Mouse (Mus musculus) heart, embryonic 11.5 days (tissue): ENCODE results near the gene Sf3a1. TPM values are rescaled to one million over a fixed set of nuclear protein-coding genes. Genes with fewer than 3 reads are reported as not detected.
A peak's percentile ranks its signal among the peaks of the same experiment; 100 is the strongest.

Experiments used
- ATAC-seq: fragments of 200-750 bp; cut with Nextera tagmentation; replicated peaks from 2 replicates; pipeline ENCODE4 v1.8.0; 2017; ENCODE audit warnings: moderate library complexity; ENCODE audit not compliant: insufficient number of reproducible peaks, low FRiP score, low TSS enrichment
- H3K27ac ChIP-seq: fragments of 300-500 bp; sonication (generic); 2 replicates; pipeline ENCODE4 v1.5.1; 2014; ENCODE audit warnings: mild to moderate bottlenecking, low read depth, low read length
- H3K27me3 ChIP-seq: fragments of 300-500 bp; sonication (generic); 2 replicates; pipeline ENCODE4 v1.6.1; 2014; ENCODE audit warnings: mild to moderate bottlenecking, low read length, mixed read lengths; ENCODE audit not compliant: control insufficient read depth, insufficient read depth
- H3K36me3 ChIP-seq: fragments of 300-500 bp; sonication (generic); 2 replicates; pipeline ENCODE4 v1.6.1; 2014; ENCODE audit warnings: mild to moderate bottlenecking, low read length, moderate library complexity, mixed read lengths; ENCODE audit not compliant: control insufficient read depth, insufficient read depth
- H3K4me1 ChIP-seq: fragments of 300-500 bp; sonication (generic); 2 replicates; pipeline ENCODE4 v1.6.1; 2014; ENCODE audit warnings: low read length; ENCODE audit not compliant: control insufficient read depth, insufficient read depth
- H3K4me2 ChIP-seq: fragments of 300-500 bp; sonication (generic); 2 replicates; pipeline ENCODE4 v1.6.1; 2014; ENCODE audit warnings: mild to moderate bottlenecking, moderate library complexity
- H3K4me3 ChIP-seq: fragments of 300-500 bp; sonication (generic); 2 replicates; pipeline ENCODE4 v1.5.1; 2014; ENCODE audit warnings: low read depth, low read length
- H3K9ac ChIP-seq: fragments of 300-500 bp; sonication (generic); 2 replicates; pipeline ENCODE4 v1.6.1; 2014; ENCODE audit warnings: mild to moderate bottlenecking, low read depth, low read length, moderate library complexity
- H3K9me3 ChIP-seq: fragments of 300-500 bp; sonication (generic); replicated peaks from 2 replicates; pipeline ENCODE4 v1.6.1; 2016; ENCODE audit warnings: low read length; ENCODE audit not compliant: control insufficient read depth
- WGBS: fragments of 180-500 bp; shearing (Covaris S2); extraction: QIAGEN DNeasy Blood & Tissue Kit; methylation state at CpG from one replicate; pipeline ENCODE4 v1.1.7; 2014; ENCODE audit not compliant: insufficient replicate concordance; 5-methylcytosine and 5-hydroxymethylcytosine counted together
- polyA plus RNA-seq: library from polyadenylated mRNA; unstranded; fragments of >200 nt; fragmentation: Nextera tagmentation; extraction: Ambion mirVana; gene quantifications from 2 replicates; pipeline ENCODE4 v1.2.1, GENCODE M21; 2014

Gene Sf3a1
- polyA plus RNA-seq, 1 experiment from 2014 or later = 44.7 TPM

DNA sequence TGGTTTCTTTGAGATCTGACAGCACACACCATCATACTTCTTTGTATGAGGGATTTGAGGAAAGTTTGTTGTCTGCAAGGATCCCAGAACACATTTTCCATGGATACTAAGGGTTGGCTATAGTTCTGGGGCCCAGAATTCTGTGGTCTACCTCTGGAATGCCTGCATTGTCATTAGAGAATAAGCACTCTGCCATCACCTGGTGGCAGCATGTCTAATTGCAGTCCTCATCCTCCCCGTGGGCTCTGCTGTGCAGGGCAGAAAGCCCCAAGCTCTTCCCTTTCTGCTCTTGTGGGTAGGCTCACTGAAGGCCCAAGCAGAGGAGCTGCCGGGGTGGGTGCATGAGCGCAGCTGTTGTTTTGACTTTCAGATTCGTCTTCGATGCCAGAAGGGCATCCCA lies 49.4 kb downstream of the Sf3a1 start:
- Histone ChIP-seq H3K27ac (no peak overlapping the region), H3K4me1 (0 out of 2 replicates have a peak, but pooled peaks cover 2% of the 10 kb centered on the region), H3K9me3 (no peaks in the 10 kb centered on the region), H3K9ac (no peak overlapping the region), H3K4me3 (no peak overlapping the region), H3K27me3 (no peaks in the 10 kb centered on the region), H3K36me3 (peaks cover 3% of the 10 kb centered on the region; the same call in 1 of the 2 replicates), H3K4me2 (no peak overlapping the region)
- no peak for ATAC-seq
- WGBS = 76% methylated on average over 5 of the region's 5 CpGs

DNA sequence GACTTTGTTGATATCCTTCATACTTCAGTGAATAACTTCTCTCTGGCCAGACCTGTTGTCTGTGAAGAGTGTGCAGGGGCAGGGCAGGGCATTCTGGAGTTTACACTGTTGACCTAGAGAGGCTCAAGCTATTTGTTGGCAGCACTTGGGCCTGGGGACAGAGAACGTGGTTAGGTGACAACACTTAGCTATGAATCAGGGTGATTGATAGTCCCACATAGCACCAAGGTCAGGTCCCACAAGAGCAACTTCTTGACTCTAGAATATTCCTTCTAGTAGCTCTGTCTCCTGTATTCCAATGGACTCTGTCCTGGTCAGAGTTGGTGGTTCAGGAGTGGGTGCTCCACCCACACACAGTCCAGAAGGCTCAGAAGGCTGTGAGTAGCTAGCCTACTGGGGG lies 50.6 kb downstream of the Sf3a1 start:
- Histone ChIP-seq H3K36me3 (peaks cover 9% of the 10 kb centered on the region; the same call in 1 of the 2 replicates), H3K9me3 (no peaks in the 10 kb centered on the region), H3K4me1 (0 out of 2 replicates have a peak, but pooled peaks cover 2% of the 10 kb centered on the region), H3K4me2 (no peak overlapping the region), H3K27ac (no peak overlapping the region), H3K27me3 (no peaks in the 10 kb centered on the region), H3K4me3 (no peak overlapping the region), H3K9ac (no peak overlapping the region)
- WGBS = 78% methylated on average over 1 of the region's 1 CpGs
- no peak for ATAC-seq

- Histone ChIP-seq H3K27ac (no peak overlapping the region), H3K9ac (no peak overlapping the region), H3K4me1 (0 out of 2 replicates have a peak, but pooled peaks cover 10% of the 10 kb centered on the region), H3K27me3 (0 out of 2 replicates have a peak, but pooled peaks cover under 1% of the 10 kb centered on the region), H3K36me3 (0 out of 2 replicates have a peak, but pooled peaks cover 6% of the 10 kb centered on the region), H3K4me3 (no peak overlapping the region), H3K4me2 (no peak overlapping the region), H3K9me3 (0 out of 2 replicates have a peak, but pooled peaks cover 2% of the 10 kb centered on the region)
- WGBS = 84% methylated on average over 10 of the region's 10 CpGs
- no peak for ATAC-seq
Observed at GRCm38 (mm10) chr11:4213107-4213506, 53.0 kb downstream of the Sf3a1 start.

DNA sequence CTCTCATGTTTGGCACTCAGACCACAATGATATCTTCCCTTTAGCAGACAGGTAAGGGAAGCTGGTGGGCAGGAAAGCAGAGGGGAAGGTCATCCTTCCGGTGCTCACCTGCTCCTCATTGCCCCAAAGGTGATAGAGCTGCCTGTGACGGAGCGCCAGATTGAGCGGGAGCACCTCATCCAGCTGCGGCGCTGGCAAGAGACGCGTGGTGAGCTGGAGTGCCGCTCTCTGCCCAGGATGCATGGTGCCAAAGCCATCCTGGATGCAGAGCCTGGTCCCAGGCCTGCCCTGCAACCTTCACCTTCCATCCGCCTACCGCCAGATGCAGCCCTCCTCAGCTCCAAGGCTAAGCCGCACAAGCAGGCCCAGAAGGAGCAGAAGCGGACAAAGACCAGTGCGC lies 54.4 kb downstream of the Sf3a1 start:
- WGBS = 91% methylated on average over 14 of the region's 14 CpGs
- Histone ChIP-seq H3K4me2 (no peak overlapping the region), H3K27me3 (0 out of 2 replicates have a peak, but pooled peaks cover 7% of the 10 kb centered on the region), H3K36me3 (0 out of 2 replicates have a peak, but pooled peaks cover 6% of the 10 kb centered on the region), H3K4me3 (no peak overlapping the region), H3K9me3 (0 out of 2 replicates have a peak, but pooled peaks cover 2% of the 10 kb centered on the region), H3K9ac (no peak overlapping the region), H3K27ac (no peak overlapping the region), H3K4me1 (0 out of 2 replicates have a peak, but pooled peaks cover 13% of the 10 kb centered on the region)
- no peak for ATAC-seq

GRCm38 (mm10) chr11:4215061-4215460 lies 54.9 kb downstream of the Sf3a1 start:
- H3K4me1 ChIP-seq = 0 out of 2 replicates have a peak, but pooled peaks cover 13% of the 10 kb centered on the region
- no peak for ATAC-seq
- 0 out of 2 replicates have a peak, but pooled peaks cover 2% of the 10 kb centered on the region for H3K9me3 ChIP-seq
- no peak overlapping the region for H3K27ac ChIP-seq
- WGBS = 70% methylated on average over 10 of the region's 10 CpGs
- H3K9ac ChIP-seq = no peak overlapping the region
- no peak overlapping the region for H3K4me3 ChIP-seq
- no peak overlapping the region for H3K4me2 ChIP-seq
- 0 out of 2 replicates have a peak, but pooled peaks cover 7% of the 10 kb centered on the region for H3K27me3 ChIP-seq
- 0 out of 2 replicates have a peak, but pooled peaks cover 6% of the 10 kb centered on the region for H3K36me3 ChIP-seq

- no peak overlapping the region for H3K9ac ChIP-seq
- H3K9me3 ChIP-seq = 0 out of 2 replicates have a peak, but pooled peaks cover 2% of the 10 kb centered on the region
- 76% methylated on average over 9 of the region's 9 CpGs for WGBS
- peak overlapping the region; percentile 50 for H3K27ac ChIP-seq
- no peak overlapping the region for H3K4me3 ChIP-seq
- H3K4me1 ChIP-seq = 0 out of 2 replicates have a peak, but pooled peaks cover 13% of the 10 kb centered on the region
- ATAC-seq = no peak
- 0 out of 2 replicates have a peak, but pooled peaks cover 7% of the 10 kb centered on the region for H3K27me3 ChIP-seq
- H3K4me2 ChIP-seq = no peak overlapping the region
- 0 out of 2 replicates have a peak, but pooled peaks cover 6% of the 10 kb centered on the region for H3K36me3 ChIP-seq
Observed at GRCm38 (mm10) chr11:4216248-4217000, 56.3 kb downstream of the Sf3a1 start.

DNA sequence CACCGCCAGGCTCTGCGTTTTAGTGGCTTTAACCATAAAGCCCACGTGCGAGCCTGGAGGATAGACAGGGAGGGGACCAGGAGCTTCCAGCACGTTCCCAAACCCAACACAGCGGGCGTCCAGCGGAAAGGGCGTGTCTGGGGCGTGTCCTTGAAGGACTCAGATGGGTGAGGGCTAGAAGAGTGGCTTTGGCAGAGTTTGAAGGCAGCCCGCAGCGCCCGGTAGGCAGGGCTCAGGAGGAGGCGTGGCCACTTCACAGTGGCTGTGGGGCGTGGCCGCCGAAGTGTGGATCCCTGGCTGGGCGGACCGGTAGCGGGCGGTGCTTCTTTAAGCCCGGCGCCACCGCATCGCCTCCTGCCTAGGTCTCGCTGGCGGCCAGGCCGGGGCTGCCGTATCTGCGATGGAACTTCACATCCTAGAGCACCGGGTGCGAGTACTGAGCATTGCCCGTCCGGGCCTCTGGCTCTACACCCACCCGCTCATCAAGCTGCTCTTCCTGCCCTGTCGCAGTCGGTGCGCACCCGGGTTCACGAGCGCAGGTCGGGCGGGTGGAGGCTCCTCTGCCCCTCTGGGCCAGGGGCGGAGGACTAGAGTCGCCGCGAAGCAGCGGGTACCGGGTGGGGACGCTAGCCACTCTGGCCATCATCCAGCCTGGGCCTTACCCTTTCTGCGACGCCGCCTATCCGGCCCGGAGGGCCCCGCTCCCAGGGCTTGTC lies 57.9 kb downstream of the Sf3a1 start, which contains the start of gene Castor1:
TSS of gene Castor1 (plus strand) at position 312 of the 716 bp plus-strand sequence.
- Histone ChIP-seq H3K9me3 (0 out of 2 replicates have a peak, but pooled peaks cover 2% of the 10 kb centered on the region), H3K4me1 (0 out of 2 replicates have a peak, but pooled peaks cover 12% of the 10 kb centered on the region), H3K4me3 (peak within 1 kb of the TSS; percentile 53), H3K27me3 (0 out of 2 replicates have a peak, but pooled peaks cover 9% of the 10 kb centered on the region), H3K27ac (no peak within 1 kb of the TSS), H3K9ac (peak within 1 kb of the TSS; percentile 72), H3K4me2 (peak within 1 kb of the TSS; percentile 98), H3K36me3 (0 out of 2 replicates have a peak, but pooled peaks cover 6% of the 10 kb centered on the region)
- 2% methylated on average over 56 of the region's 56 CpGs for WGBS
- ATAC-seq = peak; percentile 90

DNA sequence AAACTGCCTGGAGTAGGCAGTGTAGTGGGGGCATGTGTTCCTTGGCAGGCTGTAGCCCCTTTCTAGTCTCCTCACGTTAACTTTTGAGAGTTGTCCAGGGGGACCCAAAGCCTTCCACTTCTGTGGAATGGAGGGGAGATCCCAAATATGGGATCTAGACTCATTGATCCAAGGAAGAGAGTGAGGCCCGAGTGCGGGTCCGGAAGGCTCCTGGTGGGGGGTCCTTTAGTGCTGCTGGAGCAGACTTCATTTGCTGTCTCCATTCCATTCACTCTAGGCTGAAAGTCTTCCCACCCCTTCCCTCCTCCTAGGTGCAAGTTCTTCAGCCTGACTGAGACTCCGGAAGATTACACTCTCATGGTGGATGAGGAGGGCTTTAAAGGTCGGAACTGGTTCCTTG lies 58.5 kb downstream of the Sf3a1 start:
- ATAC-seq = no peak
- Histone ChIP-seq H3K4me1 (0 out of 2 replicates have a peak, but pooled peaks cover 10% of the 10 kb centered on the region), H3K9me3 (0 out of 2 replicates have a peak, but pooled peaks cover 2% of the 10 kb centered on the region), H3K4me2 (peak overlapping the region; percentile 98), H3K9ac (peak overlapping the region; percentile 72), H3K4me3 (peak overlapping the region; percentile 53), H3K36me3 (0 out of 2 replicates have a peak, but pooled peaks cover 6% of the 10 kb centered on the region), H3K27ac (no peak overlapping the region), H3K27me3 (0 out of 2 replicates have a peak, but pooled peaks cover 9% of the 10 kb centered on the region)
- 5% methylated on average over 6 of the region's 6 CpGs for WGBS
